Mouse (Mus musculus): Measurements from ENCODE around the gene Hist1h4n. TPM values are rescaled to one million over a fixed set of nuclear protein-coding genes. Genes with fewer than 3 reads are reported as not detected.

Hist1h4n gene
- polyA plus RNA-seq (2021; fragmentation: Nextera tagmentation), result 2.8 and 2.9 TPM in 2 replicates
- long read RNA-seq, experiment 1, result 0 reads
- long read RNA-seq, experiment 2, partial matches to known transcripts, result 0 of 1 reads
- long read RNA-seq, experiment 2, other reads (novel, unspliced or antisense), result 0 of 1 reads

DNA sequence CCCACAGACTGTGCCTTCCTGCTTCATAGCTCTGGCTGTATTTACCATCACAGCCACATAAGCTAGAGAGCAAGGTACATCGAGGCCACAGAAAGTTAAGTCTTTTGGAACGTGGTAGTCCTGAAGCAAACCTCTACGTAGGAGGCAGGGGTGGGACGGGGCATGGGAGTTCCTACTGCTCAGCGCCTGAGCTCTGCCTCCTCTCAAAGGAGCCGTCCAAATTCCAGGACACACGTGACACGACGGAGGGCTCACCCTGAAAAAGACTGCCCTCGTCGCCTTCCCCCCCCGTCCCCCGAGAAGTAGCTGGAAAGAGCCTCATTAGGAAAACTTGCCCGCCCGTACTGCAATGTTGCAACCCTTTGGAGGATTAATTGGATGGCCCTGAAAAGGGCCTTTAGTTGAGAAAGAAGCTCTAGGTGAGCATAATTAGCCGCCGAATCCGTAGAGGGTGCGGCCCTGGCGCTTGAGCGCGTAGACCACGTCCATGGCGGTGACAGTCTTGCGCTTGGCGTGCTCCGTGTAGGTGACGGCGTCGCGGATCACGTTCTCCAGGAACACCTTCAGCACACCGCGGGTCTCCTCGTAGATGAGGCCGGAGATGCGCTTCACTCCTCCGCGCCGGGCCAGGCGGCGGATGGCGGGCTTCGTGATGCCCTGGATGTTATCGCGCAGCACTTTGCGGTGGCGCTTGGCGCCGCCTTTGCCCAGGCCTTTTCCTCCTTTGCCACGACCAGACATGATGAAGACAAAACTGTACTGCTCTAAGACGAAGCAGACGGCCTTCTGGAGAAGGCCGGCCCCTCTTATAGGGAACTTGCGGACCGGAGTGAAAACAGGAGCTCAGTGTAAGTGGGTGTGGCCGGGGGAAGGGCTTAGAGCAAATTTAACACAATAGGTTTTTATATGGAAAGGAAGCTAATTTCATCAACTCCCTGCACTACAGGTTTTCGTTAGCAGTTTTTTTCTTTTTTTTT, at the start of gene Hist1h4n:
Hist1h4n (minus strand) TSS at position 779 of the 977 bp plus-strand sequence.

GRCm38 (mm10) chr13:21833461-21833860, 1.5 kb upstream of the Hist1h4n start, which contains the start of the genes Hist1h2ap and Hist1h2br:
Gene Hist1h2ap (minus strand): TSS chr13:21833507.
Gene Hist1h2br (plus strand): TSS chr13:21833743.

GRCm38 (mm10) chr13:21811539-21811938, 20.5 kb downstream of the Hist1h4n start, which contains the start of gene Hist1h4m:
Gene Hist1h4m (plus strand): TSS chr13:21811746.

GRCm38 (mm10) chr13:21810073-21810472, 21.9 kb downstream of the Hist1h4n start, which contains the start of the genes Hist1h2bq and Hist1h2ao:
Gene Hist1h2bq (minus strand): TSS chr13:21810197.
Gene Hist1h2ao (plus strand): TSS chr13:21810465.

GRCm38 (mm10) chr13:21786899-21787629, 44.9 kb downstream of the Hist1h4n start, which contains the start of the genes Hist1h2an and Hist1h2bp:
Gene Hist1h2an (minus strand): TSS chr13:21787218.
Gene Hist1h2bp (plus strand): TSS chr13:21787461.

DNA sequence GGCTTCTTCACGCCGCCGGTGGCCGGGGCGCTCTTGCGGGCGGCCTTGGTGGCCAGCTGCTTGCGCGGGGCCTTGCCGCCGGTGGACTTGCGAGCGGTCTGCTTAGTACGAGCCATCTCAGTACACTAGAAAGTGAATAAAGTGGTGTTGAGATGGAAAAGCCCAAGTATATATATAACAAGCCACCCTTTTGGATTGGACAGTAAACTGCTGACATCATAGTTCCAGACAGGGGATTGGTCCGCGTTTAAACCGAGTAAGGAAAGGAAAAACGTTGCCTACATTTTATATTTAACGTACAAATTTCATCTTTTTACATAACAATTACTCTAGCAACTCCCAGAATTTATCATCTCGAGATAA, 48.8 kb downstream of the Hist1h4n start, which contains the start of gene Hist1h3i:
Hist1h3i (minus strand) TSS at position 116 of the 363 bp plus-strand sequence.

Small RNAs within 50 kb of the gene (microRNA-seq; reads per million reads assigned to microRNA genes)
- gene Gm19658, result not detected
- gene Gm44346, result not detected
- not detected for gene Gm44466

Other genes with a start within 250 kb of the Hist1h4n start
- gene Olfr1362, start 218.2 kb downstream of the Hist1h4n start, polyA plus RNA-seq (2021; fragmentation: Nextera tagmentation), result not detected in 2 replicates
- not detected in 2 replicates for gene Olfr11, start 189.7 kb downstream of the Hist1h4n start, polyA plus RNA-seq (2021; fragmentation: Nextera tagmentation)
- not detected in 2 replicates for gene Olfr1361, start 168.8 kb downstream of the Hist1h4n start, polyA plus RNA-seq (2021; fragmentation: Nextera tagmentation)
- gene Olfr1360, start 154.8 kb downstream of the Hist1h4n start, polyA plus RNA-seq (2021; fragmentation: Nextera tagmentation), result not detected in 2 replicates
- not detected in 2 replicates for gene Olfr1359, start 134.1 kb downstream of the Hist1h4n start, polyA plus RNA-seq (2021; fragmentation: Nextera tagmentation)
- gene Hist1h2bl, start 116.1 kb downstream of the Hist1h4n start, polyA plus RNA-seq (2021; fragmentation: Nextera tagmentation), result 0.80 and 1.4 TPM in 2 replicates
- gene Hist1h2ai, start 115.8 kb downstream of the Hist1h4n start, polyA plus RNA-seq (2021; fragmentation: Nextera tagmentation), result 1.4 TPM in 1 of 2 replicates, not detected in the other
- gene Hist1h3h, start 114.5 kb downstream of the Hist1h4n start, polyA plus RNA-seq (2021; fragmentation: Nextera tagmentation), result not detected in 2 replicates
- gene Hist1h2bm, start 110.2 kb downstream of the Hist1h4n start, polyA plus RNA-seq (2021; fragmentation: Nextera tagmentation), result 0.44 TPM in 1 of 2 replicates, not detected in the other
- gene Hist1h4j, start 97.1 kb downstream of the Hist1h4n start, polyA plus RNA-seq (2021; fragmentation: Nextera tagmentation), result 1.3 and 2.3 TPM in 2 replicates
- gene Hist1h4k, start 81.7 kb downstream of the Hist1h4n start, polyA plus RNA-seq (2021; fragmentation: Nextera tagmentation), result 3.9 and 4.5 TPM in 2 replicates
- gene Hist1h2ak, start 78.4 kb downstream of the Hist1h4n start, polyA plus RNA-seq (2021; fragmentation: Nextera tagmentation), result 1.2 TPM in 1 of 2 replicates, not detected in the other
- 1.3 and 2.1 TPM in 2 replicates for gene Hist1h2bn, start 78.1 kb downstream of the Hist1h4n start, polyA plus RNA-seq (2021; fragmentation: Nextera tagmentation)
- 0.41 and 1.0 TPM in 2 replicates for gene Hist1h1b, start 51.6 kb downstream of the Hist1h4n start, polyA plus RNA-seq (2021; fragmentation: Nextera tagmentation)
- gene Hist1h3i, start 48.8 kb downstream of the Hist1h4n start, polyA plus RNA-seq (2021; fragmentation: Nextera tagmentation), result 1.8 and 4.4 TPM in 2 replicates
- not detected in 2 replicates for gene Hist1h2an, start 45.0 kb downstream of the Hist1h4n start, polyA plus RNA-seq (2021; fragmentation: Nextera tagmentation)
- not detected in 2 replicates for gene Hist1h2bp, start 44.7 kb downstream of the Hist1h4n start, polyA plus RNA-seq (2021; fragmentation: Nextera tagmentation)
- gene Hist1h2bq, start 22.0 kb downstream of the Hist1h4n start, polyA plus RNA-seq (2021; fragmentation: Nextera tagmentation), result 1.3 and 1.5 TPM in 2 replicates
- gene Hist1h2ao, start 21.7 kb downstream of the Hist1h4n start, polyA plus RNA-seq (2021; fragmentation: Nextera tagmentation), result not detected in 2 replicates
- 3.4 and 7.0 TPM in 2 replicates for gene Hist1h4m, start 20.4 kb downstream of the Hist1h4n start, polyA plus RNA-seq (2021; fragmentation: Nextera tagmentation)
- 64.1 and 77.9 TPM in 2 replicates for gene Hist1h2ap, start 1.3 kb upstream of the Hist1h4n start, polyA plus RNA-seq (2021; fragmentation: Nextera tagmentation)
- gene Hist1h2br, start 1.5 kb upstream of the Hist1h4n start, polyA plus RNA-seq (2021; fragmentation: Nextera tagmentation), result 1.2 TPM in 1 of 2 replicates, not detected in the other
- 0.98 and 1.5 TPM in 2 replicates for gene Zfp184, start 112.9 kb upstream of the Hist1h4n start, polyA plus RNA-seq (2021; fragmentation: Nextera tagmentation)
- gene Pom121l2, start 149.0 kb upstream of the Hist1h4n start, polyA plus RNA-seq (2021; fragmentation: Nextera tagmentation), result 0.09 TPM in 1 of 2 replicates, not detected in the other
- gene Prss16, start 177.5 kb upstream of the Hist1h4n start, polyA plus RNA-seq (2021; fragmentation: Nextera tagmentation), result 1.5 TPM in 2 replicates
- not detected in 2 replicates for gene Hist1h2ah, start 203.4 kb upstream of the Hist1h4n start, polyA plus RNA-seq (2021; fragmentation: Nextera tagmentation)
- gene Hist1h2bk, start 203.7 kb upstream of the Hist1h4n start, polyA plus RNA-seq (2021; fragmentation: Nextera tagmentation), result 0.39 and 0.97 TPM in 2 replicates
- 7.9 and 15.8 TPM in 2 replicates for gene Hist1h4i, start 209.2 kb upstream of the Hist1h4n start, polyA plus RNA-seq (2021; fragmentation: Nextera tagmentation)
- gene Hist1h2ag, start 210.7 kb upstream of the Hist1h4n start, polyA plus RNA-seq (2021; fragmentation: Nextera tagmentation), result 0.65 TPM in 1 of 2 replicates, not detected in the other
- gene Hist1h2bj, start 211.0 kb upstream of the Hist1h4n start, polyA plus RNA-seq (2021; fragmentation: Nextera tagmentation), result 1.7 TPM in 1 of 2 replicates, not detected in the other

Measured in layer of hippocampus, adult 6 months (tissue).